Mouse (Mus musculus): Measurements from ENCODE around the gene Zc3h6.

Gene Zc3h6

DNA sequence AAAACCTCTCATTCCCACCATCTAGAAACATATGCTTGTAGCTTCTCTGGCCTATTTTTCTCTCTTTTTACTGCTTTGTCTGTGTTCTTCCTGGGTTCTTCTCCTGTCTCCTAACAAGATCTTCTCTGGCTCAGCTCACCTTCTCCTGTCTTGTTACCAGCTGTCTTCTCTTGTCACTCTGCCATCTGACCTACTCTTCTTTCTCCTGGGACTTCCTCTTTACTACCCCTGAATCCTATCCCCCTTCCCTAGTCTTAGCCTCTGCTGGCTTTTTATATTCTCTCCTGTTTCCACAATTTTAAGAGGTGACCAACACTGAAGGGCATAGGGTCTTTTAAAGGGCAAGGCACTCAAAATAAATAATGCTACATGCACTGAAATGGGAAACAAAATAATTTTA lies 37.7 kb downstream of the Zc3h6 start:
- ChIA-PET CTCF (interaction anchor here in 1 of 4 experiments (0.8 kb wide), 1 partner anchor 15 kb away, joined by 3 read pairs; no protein-coding TSS in a partner anchor), POLR2A (no interaction called here)

DNA sequence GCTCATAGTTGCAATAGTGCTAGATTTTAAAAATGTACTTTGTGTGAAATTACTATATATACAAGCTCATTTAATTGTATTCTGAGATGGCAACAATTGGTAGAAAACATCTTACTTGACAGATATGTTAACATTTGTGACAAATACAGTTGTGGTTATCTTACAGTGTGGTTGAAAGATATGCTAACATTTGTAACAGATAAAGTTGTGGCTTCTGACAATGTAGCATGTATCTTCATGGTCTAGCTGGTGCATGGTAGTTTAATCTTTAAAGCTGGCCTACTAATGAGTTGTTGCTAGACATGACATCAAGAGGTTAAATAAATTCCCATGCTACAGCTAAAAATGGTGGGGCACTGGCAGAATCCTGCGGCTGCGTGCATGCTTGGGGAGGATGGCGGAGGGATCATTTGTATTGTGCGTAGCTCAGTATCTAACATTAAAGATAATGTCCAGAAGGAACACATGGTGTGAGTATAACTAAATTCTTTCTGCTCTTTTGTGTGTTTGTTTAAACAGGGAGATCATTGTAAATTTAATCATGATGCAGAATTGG lies 39.1 kb downstream of the Zc3h6 start:
- ChIA-PET POLR2A (no interaction called here), CTCF (interaction anchor here in 1 of 4 experiments (0.6 kb wide), 1 partner anchor 105 kb away, joined by 3 read pairs; no protein-coding TSS in a partner anchor)

DNA sequence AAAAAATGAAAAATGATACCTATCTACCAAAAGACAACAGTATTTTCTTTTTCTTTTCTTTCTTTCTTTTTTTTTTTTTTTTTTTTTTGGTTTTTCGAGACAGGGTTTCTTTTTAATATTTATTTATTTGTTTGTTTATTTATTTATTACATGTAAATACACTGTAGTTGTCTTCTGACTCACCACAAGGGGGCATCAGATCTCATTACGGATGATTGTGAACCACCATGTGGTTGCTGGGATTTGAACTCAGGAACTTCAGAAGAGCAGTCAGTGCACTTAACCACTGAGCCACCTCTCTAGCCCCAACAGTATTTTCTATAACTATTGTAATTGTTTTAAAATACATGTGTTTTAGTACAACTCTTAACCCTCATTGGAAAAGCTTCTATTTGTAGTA lies 41.7 kb downstream of the Zc3h6 start:
- ChIA-PET POLR2A (interaction anchor here in 2 of 4 experiments (0.7 to 2.0 kb wide), 5 partner anchors 17 to 238 kb away, joined by 3 to 6 read pairs (median 3); partner anchors contain the start of genes Fbln7 (in 1 of the 2) and Polr1b (in 1 of the 2)), CTCF (interaction anchor here in 3 of 4 experiments (0.6 to 1.4 kb wide), 9 partner anchors 9 to 430 kb away, joined by 3 to 12 read pairs (median 3); no protein-coding TSS in a partner anchor)

DNA sequence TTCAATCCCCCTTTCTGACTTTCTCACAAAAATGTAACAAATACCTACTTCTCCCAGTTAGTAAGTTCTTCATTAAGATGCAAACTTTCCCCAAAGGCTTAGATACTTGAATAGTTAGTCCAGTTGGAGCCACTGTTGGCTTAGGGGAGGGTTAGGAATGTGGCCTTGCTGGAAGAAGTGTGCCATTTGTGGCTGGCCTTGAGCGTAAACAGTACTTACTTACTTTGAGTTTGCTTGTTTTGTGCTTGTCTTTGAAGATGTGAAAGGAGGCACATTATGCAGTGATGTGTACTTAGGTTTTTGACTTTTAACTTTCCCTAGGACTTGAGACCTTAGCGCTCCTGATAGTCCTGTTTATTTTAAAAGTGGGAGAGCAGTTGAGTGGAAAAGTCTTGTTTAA lies 52.9 kb downstream of the Zc3h6 start:
- ChIA-PET CTCF (interaction anchor here in 1 of 4 experiments (1.3 kb wide), 1 partner anchor 8 kb away, joined by 5 read pairs; no protein-coding TSS in a partner anchor), POLR2A (no interaction called here)

DNA sequence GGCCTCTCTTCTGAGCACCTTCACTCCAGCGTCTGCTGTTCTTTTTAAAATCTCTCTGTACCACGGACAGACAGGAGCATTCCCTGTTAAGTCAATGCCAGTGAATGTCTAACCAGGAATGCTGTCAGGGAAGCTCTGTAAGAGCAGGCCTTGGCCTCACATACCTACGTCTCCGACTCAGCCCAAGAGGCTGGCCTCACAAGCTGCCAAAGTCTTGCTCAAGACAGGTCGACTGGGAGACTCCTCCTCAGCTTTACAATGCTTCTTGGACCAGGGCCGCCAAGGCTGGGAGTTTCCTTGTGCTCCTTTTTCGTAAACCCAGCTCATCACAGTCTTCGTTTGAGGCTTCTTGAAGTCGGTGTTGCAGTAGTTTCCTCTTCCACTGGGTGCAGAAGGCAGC lies 57.6 kb downstream of the Zc3h6 start:
- ChIA-PET CTCF (interaction anchor here in 3 of 4 experiments (0.5 to 1.5 kb wide), 3 partner anchors 16 to 140 kb away, joined by 3 to 12 read pairs (median 5); no protein-coding TSS in a partner anchor), POLR2A (interaction anchor here in 2 of 4 experiments (1.0 to 1.7 kb wide), 3 partner anchors 13 to 207 kb away, joined by 3 read pairs; partner anchors contain the start of genes Tmem87b (in 1 of the 2) and Ttl (in 1 of the 2))

DNA sequence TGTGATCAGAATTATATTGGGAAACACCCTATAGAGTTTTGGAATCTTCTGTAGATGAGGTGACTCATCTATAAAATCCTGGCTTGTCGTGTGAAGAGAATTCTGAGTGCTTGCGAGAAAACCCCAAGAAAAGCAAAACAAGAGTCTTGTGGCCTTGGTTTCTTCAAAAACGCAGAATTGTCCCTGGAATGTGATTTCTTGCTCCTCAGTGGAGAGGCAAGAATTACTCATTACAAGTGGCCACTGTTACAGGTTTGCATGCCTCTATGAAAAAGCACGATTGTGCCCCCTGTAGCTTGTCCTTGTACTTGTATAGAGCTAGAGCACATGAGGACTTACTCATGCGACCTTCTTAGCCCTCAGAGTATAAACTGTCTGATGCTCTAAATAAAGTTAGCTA lies 68.2 kb downstream of the Zc3h6 start:
- ChIA-PET CTCF (no interaction called here), POLR2A (interaction anchor here in 2 of 4 experiments (0.5 to 1.2 kb wide), 2 partner anchors 31 to 266 kb away, joined by 3 to 4 read pairs; partner anchors contain the start of gene Ttl (in 1 of the 2))

DNA sequence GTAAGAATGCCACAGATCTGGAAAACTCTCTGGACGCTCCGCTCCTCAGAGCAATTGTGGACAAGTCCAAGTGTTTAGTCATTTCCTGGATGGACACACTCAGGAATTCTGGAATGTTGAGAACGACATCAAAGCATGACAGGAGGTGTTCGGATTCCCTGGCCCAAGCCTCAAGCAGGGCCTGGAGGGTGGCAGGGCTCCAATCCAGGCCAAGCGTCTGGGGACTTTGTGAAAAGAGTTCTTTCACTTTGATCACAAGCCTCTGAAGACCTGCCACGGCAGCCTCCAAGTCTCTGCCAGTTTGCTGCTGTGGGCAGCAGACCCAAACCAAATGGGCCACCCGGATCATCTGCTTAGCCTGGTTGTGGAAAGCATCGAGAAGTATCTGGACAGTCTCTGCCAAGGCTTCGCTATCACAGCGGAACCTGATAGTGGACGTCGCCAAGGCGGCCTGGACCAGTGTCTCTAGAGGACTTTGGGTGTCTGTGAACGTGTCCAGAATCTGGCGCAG lies 71.3 kb downstream of the Zc3h6 start:
- ChIA-PET CTCF (no interaction called here), POLR2A (interaction anchor here in 2 of 4 experiments (1.0 to 1.9 kb wide), 5 partner anchors 8 to 160 kb away, joined by 3 to 4 read pairs (median 4); partner anchors contain the start of genes Slc20a1 (in 1 of the 2) and Ttl (in 1 of the 2))

DNA sequence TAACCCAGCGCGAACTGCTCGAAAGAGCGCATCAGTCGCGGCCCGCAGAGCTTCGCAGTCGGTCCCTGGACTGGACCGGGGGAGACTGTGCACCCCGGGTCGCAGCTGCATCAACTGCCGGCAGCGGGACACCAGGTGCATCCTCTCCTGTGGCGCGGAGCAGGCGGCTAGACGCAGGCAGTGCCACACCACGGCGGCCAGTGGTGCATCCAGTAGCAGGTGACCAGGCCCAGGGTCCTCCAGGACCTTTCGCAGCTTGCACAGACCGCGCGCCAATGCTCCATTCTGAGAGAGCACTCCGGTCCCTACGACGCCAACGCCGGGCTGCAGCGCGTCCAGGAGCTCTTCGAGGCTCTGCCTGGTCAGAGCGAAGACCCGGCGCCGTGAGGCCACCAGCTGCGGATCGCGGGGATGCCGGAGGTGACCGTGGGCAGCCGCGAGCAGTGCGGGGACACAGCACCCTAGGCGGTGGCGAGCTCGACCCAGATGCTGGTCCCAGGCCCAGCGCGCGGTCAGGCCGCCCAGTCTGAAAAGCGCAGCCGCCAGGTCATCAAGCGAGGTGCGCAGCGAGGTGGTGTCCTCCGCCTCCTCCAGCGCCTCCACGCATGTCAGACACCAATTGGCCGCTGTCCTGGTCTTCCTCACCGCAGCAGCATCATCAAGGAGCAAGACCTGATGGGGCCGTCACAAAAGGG lies 71.9 kb downstream of the Zc3h6 start:
- POLR2A ChIA-PET, result interaction anchor here (0.6 to 1.9 kb wide), 11 partner anchors 9 to 1619 kb away, joined by 3 to 4 read pairs (median 3); partner anchors contain the start of genes Slc20a1 (in 1 of the 4) and Ttl (in 1 of the 4)

DNA sequence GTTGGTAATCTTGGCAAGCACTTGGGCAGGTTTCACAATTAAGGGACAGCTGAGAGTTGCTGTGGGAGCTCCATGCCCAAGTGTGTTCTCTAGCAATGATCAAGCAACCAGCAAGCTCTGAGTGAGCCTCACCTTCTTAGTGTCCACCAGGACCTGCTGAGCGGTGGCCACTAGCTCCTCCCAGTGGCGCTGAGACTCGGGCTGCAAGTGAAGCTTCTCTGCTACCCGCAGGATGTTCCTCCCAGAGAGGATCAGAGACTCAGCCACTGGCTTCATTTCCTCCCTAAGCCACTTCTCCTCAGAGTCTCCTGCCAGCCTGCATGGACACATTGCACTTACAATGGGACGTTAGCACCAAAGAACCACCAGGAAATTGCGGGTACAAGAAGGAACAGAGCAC lies 73.4 kb downstream of the Zc3h6 start:
- ChIA-PET CTCF (interaction anchor here in 1 of 4 experiments (0.7 kb wide), 1 partner anchor 13 kb away, joined by 3 read pairs; no protein-coding TSS in a partner anchor), POLR2A (interaction anchor here in 2 of 4 experiments (0.6 to 1.9 kb wide), 4 partner anchors 11 to 170 kb away, joined by 3 to 5 read pairs (median 4); partner anchors contain the start of gene Ttl (in 1 of the 2))

More for the DNA sequence above, 71.9 kb downstream of the Zc3h6 start:
- CTCF ChIA-PET, result interaction anchor here in 1 of 4 experiments (0.6 kb wide), 1 partner anchor 203 kb away, joined by 4 read pairs; no protein-coding TSS in a partner anchor

DNA sequence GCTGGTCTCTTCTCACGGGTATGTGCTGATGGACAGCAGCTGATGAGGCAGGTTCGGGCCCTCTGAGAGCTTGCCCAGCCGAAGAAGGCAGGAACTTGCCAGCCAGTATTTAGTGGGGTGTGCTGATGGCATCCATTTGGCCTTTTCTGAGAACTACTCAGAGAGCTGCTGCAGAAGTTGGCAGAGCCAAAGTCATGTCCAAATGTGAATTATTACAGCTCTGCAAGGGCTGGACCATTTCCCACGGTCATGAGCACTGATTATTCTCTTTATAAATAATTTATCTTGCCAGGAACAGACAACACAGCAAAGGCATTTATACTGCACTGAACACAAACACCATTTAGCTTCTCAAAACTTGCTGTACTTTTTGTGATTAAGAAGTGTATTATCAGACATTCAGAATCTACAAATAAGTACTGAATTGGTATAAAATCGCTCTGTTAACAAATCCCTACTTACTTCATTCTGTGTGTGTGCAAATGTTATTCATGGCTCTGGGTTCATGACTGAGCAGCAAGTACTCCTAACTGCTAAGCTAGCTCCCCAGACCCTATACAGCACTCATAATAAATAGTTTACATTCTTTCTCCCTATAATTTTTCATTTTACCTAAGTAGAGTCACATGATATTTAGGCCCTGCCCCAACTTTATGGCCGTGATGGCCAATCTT lies 79.1 kb downstream of the Zc3h6 start:
- POLR2A ChIA-PET, result interaction anchor here in 1 of 4 experiments (1.9 kb wide), 1 partner anchor 16 kb away, joined by 4 read pairs; no protein-coding TSS in a partner anchor

DNA sequence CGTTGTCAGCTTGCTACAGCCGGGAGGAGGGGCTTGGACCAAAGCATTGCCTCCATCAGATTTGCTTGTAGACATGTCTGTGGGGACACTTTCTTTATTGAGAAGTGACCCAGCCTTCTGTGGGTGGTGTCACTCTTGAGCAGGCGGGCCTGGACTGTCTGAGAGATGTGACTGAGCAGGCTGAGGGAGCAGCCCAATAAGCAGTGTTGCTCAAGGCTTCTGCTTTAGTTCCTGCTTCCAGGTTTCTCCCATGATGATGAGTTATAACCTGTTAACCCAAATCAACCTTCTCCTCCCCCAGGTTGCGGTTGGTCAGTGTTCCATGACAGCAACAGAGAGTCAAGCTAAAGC lies 79.6 kb downstream of the Zc3h6 start:
- POLR2A ChIA-PET, result interaction anchor here in 3 of 4 experiments (0.7 to 1.9 kb wide), 5 partner anchors 10 to 21 kb away, joined by 3 to 7 read pairs (median 4); partner anchors contain the start of gene Ttl (in 2 of the 3)
- CTCF ChIA-PET, result no interaction called here

More for the DNA sequence above, 79.1 kb downstream of the Zc3h6 start:
- CTCF ChIA-PET, result no interaction called here

DNA sequence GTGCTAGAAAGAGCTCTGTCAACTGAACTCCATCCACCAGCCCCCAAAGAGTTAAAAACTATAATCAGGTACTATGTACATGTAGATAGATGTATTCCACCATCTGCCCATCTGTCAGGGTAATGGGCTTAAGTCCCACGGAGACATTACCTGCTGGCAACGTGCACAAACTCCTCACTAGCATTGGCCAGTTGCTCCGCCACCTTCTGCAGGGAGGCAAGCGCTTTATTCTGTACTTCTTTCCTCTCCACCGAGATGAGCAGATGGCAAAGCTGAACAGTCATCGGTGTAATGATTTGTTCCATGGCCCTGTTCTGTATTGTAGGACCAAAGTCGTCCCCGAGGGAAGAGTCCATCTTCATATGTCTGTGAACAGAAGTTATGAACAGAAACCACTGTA lies 80.6 kb downstream of the Zc3h6 start, which contains the start of gene Vinac1:
Gene Vinac1, minus strand, starts transcription at position 362 of the 400 bp plus-strand sequence.
- POLR2A ChIA-PET, result interaction anchor here in 2 of 4 experiments (1.1 to 1.7 kb wide), 3 partner anchors 10 to 18 kb away, joined by 3 to 7 read pairs (median 4); partner anchors contain the start of gene Ttl (in 2 of the 2)

DNA sequence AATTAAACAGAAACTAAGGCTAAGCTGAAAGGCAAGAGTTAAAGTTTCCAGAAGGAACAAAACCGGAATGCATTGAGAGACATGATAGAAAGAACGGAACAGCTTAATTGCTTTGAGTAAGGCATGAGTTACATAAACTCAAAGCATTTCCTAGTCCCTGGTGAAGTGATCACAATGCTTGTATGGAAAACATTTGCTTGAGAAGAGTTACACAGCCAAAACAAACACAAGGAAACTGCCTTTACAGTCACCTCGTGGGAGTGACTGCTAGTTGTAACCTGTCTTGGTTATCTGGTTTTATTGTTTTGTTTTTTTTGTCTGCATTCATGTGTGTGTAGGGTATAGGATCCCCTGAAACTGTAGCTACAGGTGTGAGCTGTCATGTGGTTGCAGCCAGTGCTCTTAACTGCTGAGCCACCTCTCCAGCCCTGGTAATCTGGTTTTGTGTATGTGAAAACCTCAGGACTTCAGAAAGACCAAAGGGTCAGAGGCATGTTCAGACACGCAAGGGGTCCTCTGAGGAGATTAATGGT lies 85.3 kb downstream of the Zc3h6 start:
- ChIA-PET CTCF (no interaction called here), POLR2A (interaction anchor here in 2 of 4 experiments (0.5 to 1.5 kb wide), 7 partner anchors 13 to 217 kb away, joined by 3 to 5 read pairs (median 4); partner anchors contain the start of gene Ttl (in 1 of the 2))

More for the DNA sequence above, 80.6 kb downstream of the Zc3h6 start, which contains the start of gene Vinac1:
- CTCF ChIA-PET, result interaction anchor here in 1 of 4 experiments (0.5 kb wide), 1 partner anchor 133 kb away, joined by 3 read pairs; no protein-coding TSS in a partner anchor

DNA sequence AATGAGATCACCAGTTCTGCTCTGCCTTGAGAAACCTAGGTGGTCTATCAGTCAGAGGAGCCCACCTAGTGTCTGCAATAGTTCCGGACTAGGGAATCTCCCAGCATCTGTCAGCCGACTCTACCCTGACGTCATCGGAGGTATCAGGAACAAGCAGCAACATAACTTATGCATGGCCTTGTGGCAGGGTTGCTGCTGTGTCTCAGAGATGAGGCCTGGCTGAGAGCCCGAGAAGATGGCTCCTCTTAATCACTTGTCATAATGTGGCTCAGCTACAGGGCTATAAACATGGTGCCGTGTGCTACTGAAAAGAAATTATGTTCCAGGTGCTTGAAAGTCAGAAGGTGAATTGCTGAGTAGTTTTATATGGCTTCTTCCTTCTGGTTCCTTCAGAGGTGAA lies 88.5 kb downstream of the Zc3h6 start:
- POLR2A ChIA-PET, result no interaction called here
- CTCF ChIA-PET, result interaction anchor here in 2 of 4 experiments (0.6 to 1.6 kb wide), 2 partner anchors 107 to 349 kb away, joined by 3 to 4 read pairs; no protein-coding TSS in a partner anchor

DNA sequence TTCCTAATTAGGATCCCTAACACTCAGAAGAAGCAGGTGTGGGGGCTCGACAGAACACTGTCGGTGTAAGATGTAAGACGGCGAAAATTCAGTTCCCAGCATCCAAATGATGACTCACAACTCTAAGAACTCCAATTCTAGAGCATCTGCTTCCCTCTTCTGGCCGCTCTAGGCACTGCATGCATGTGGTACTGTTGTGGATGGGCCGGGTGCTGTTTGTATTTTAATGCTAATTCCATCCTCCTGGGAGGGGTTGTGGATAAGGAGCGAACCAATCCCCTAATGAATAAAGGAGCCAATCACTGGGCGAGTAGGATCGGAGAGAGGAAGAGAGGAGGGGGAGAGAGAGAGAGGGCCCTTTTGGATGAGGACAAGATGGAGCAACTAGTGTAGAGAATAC lies 89.4 kb downstream of the Zc3h6 start:
- ChIA-PET POLR2A (interaction anchor here in 2 of 4 experiments (0.9 to 1.8 kb wide), 8 partner anchors 9 to 357 kb away, joined by 3 to 15 read pairs (median 4); partner anchors contain the start of gene Ttl (in 2 of the 2)), CTCF (interaction anchor here in 2 of 4 experiments (0.8 to 1.9 kb wide), 2 partner anchors 107 to 108 kb away, joined by 3 to 4 read pairs; no protein-coding TSS in a partner anchor)

DNA sequence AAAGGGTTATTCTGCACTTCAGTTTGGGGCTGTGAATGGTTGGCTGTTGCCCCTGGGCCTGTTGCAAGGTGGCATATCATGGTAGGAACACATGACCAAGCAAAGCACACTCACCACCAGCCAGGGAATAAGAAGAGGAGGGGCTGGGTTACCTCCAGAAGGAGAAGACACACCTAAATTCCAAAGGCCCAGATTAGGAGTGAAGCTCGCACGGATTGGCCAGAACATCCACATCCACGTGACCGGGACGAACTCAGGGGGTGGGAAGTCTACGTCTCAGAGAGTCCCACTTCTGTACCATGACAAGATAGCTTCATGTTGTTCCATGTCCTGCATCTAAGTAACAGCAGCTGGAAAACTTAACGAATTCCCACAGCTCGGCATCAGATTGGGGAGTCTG lies 90.1 kb downstream of the Zc3h6 start:
- CTCF ChIA-PET, result interaction anchor here in 3 of 4 experiments (0.5 to 1.9 kb wide), 5 partner anchors 11 to 1695 kb away, joined by 3 to 9 read pairs (median 5); no protein-coding TSS in a partner anchor
- POLR2A ChIA-PET, result interaction anchor here in 3 of 4 experiments (0.6 to 1.8 kb wide), 18 partner anchors 9 to 358 kb away, joined by 3 to 15 read pairs (median 4); partner anchors contain the start of genes Slc20a1 (in 2 of the 3), Ttl (in 2 of the 3) and Vinac1 (in 1 of the 3)

DNA sequence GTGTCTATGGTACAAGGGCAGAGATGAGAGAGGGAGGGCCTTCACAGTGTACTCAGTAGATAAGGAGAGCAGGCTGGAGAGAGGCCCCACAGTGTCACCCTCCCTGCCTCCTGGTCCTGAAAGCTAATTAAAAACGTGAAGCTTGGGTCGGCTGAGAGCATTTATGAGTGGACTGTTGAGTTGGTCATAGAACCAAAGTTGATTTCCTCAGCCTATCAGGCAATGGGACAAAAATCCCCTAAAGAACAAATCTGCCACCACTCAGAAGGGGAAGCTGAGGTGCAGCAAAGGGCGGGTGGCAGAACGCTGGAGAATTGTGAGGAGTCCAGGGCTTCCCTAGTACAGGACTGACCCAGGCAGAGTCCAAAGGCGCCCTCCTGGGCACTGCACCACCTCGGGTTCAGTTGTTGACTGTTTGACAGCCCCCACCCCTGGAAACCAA lies 90.7 kb downstream of the Zc3h6 start:
- ChIA-PET POLR2A (interaction anchor here (0.6 to 1.8 kb wide), 22 partner anchors 8 to 603 kb away, joined by 3 to 15 read pairs (median 3); partner anchors contain the start of genes Slc20a1 (in 2 of the 4), Ttl (in 2 of the 4), Chchd5 (in 1 of the 4) and Vinac1 (in 1 of the 4)), CTCF (interaction anchor here in 2 of 4 experiments (0.6 to 1.9 kb wide), 3 partner anchors 11 to 201 kb away, joined by 3 to 5 read pairs (median 4); no protein-coding TSS in a partner anchor)

Data from embryonic stem cell, embryonic (primary cell).